Mouse (Mus musculus) liver, postnatal 0 days (tissue): ENCODE measurements around the gene Acsm5.

Source experiments
- CTCF ChIP-seq: sonication (generic); IDR thresholded peaks from 2 replicates; pipeline ENCODE4 v1.5.1; 2016; ENCODE audit warnings: antibody characterized with exemption, low read depth
- EP300 ChIP-seq: IDR thresholded peaks from 2 replicates; pipeline ENCODE4 v1.6.1; 2016; ENCODE audit warnings: antibody characterized with exemption, low read depth, mild to moderate bottlenecking

- TF ChIP-seq CTCF (no peak), EP300 (no peak)
These were observed 8.3 kb downstream of the Acsm5 start for GRCm38 (mm10) chr7:119527548-119527947.
